Mouse (Mus musculus) frontal cortex, postnatal 10 days (tissue): ENCODE data around the gene Ptprn2.

Experiments
- DNase-seq, 2 experiments: peaks; one replicate each; pipeline ENCODE4 v3.0.0; 2022; ENCODE audit warnings: low spot score in 2 of 2, mixed read lengths in 1 of 2

Ptprn2 gene

GRCm38 (mm10) chr12:117257921-117258497, 772.5 kb downstream of the Ptprn2 start:
- DNase-seq: peak in 1 of 2 experiments; percentile 34

GRCm38 (mm10) chr12:117260391-117261164, 775.1 kb downstream of the Ptprn2 start:
- DNase-seq: no peak

DNA sequence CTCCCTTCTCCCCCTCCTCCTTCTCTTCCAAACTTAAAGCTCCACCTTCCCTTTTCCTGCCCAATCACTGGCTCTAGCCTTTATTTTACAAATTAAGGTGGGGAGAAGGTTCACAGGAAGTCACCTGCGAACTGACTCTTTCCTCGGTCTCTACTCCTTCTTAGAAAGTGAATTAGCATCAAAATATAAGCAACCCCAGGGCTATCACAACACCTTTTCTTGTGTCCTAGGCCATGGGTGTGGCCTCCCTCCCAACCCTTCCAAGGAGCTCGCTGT, 775.6 kb downstream of the Ptprn2 start:
- DNase-seq: no peak

- no peak for DNase-seq
Observed at GRCm38 (mm10) chr12:117262003-117262402, 776.5 kb downstream of the Ptprn2 start.

DNA sequence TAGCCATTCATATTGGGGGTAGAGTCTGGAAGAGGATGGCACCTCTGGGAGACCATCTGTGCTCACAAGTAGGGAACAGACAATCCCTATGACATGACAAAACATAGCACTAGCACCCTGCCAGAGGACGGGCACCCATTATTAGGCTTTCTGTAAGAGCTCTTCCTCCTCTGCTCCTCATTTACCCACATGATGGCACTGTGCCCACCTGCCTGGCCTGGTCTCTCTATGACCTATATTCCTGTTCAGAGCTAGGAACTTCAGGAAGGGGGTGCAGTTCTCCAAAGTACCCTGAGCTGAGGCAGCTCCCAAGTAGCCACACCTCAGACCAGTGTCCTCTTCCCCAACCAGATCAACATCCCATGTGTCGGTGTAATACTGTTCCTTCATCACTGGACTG, 777.6 kb downstream of the Ptprn2 start:
- no peak for DNase-seq

DNA sequence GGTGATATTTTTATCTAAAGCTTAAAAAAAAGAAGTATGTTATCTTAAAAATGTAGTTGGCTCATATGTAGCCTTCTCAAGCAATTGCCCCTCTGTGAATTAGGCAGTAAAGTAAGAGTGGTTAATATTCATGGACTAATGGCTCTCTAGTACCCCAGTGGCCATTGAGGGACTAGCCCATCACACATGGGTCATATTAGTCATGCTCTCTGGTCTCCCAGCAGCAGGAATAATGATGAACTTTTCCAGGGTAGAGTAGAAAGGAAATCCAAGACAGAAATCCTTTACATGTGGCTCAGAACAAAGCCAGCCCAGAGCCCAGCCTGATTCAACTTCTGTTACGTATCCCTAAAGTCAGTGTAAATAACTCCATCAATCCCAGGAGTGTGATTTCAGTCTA, 779.7 kb downstream of the Ptprn2 start:
- DNase-seq: no peak

- DNase-seq: no peak
Observed at GRCm38 (mm10) chr12:117268543-117269172, 783.1 kb downstream of the Ptprn2 start.

DNA sequence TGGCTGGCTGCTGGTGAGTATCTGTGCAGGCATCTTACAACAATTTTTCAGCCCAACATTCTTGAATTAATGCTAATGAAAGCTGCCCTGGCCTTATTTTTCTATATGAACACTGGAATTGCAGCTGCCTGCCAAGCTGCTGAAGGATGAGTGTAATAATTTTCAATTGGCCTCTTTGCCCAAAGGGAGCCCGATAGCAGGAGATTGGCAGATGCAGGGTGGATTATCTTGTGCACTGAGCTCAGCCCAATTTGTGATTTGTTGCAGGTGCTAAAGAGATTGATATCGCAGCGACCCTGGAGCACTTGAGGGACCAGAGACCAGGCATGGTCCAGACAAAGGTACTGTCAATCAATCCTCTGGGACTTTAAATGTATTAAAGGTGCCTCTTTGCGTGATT, 783.8 kb downstream of the Ptprn2 start:
- DNase-seq: no peak

GRCm38 (mm10) chr12:117270199-117270598, 784.7 kb downstream of the Ptprn2 start:
- DNase-seq: no peak

DNA sequence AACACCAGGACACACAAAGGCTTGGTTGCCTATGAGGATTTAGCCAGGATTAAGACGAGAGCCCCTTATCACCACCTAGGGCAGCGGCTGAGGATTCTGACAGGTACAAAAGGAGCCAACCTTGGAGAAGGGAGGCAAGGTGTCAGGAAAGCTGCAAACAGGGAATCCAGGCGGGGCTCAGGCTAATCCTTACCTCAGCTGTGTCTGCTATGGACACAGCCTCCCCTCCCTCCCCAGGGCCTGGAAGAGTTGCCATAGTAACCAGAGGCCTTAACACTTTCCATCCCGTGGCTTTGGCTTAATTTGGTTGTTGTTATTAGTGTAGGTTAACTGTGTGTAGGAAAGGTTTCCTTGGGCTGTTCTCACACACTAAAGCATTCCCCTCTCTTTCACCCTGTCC, 787.6 kb downstream of the Ptprn2 start:
- DNase-seq: no peak

- no peak for DNase-seq
Observed at GRCm38 (mm10) chr12:117274576-117274975, 789.1 kb downstream of the Ptprn2 start.

GRCm38 (mm10) chr12:117280790-117281189, 795.3 kb downstream of the Ptprn2 start:
- no peak for DNase-seq

GRCm38 (mm10) chr12:117282659-117283058, 797.1 kb downstream of the Ptprn2 start:
- no peak for DNase-seq

DNA sequence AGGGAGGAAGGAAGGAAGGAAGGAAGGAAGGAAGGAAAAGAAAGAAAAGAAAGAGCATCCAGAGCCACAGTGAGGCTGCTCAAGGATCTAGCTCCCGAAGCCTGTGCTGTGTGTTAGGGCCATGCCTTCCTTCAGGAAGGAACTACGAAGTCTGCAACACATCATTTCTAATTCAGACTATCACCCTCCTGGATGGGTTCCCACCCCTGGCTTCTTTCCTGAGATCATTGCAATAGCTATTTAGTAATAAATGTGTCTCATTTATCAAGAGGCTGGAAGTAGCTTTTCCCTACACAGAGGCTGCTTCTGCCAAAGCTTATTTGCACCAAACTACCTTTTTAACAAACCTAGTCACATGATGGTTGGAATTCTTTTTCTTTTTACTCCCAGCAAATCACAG, 801.9 kb downstream of the Ptprn2 start:
- no peak for DNase-seq

DNA sequence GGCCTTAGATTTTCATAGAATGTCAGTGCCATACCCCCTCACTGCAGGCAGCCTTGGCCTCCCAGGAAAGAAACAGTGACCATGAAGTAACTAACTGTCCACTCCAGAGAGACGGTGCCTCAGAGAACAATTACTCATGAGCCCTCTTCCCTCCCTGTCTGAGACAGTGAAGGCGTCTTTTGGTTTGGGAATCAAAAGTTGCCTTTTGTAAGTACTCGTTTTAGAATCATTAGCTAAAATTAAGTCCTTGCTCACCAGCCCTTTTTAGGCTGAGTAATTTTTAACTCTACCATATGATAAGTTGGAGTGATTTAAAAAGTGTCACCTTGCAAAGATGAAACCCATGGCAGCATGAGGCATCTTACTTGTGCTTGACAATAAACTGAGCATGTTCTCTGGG, 806.4 kb downstream of the Ptprn2 start:
- no peak for DNase-seq

- no peak for DNase-seq
Observed at GRCm38 (mm10) chr12:117296792-117297191, 811.3 kb downstream of the Ptprn2 start.

- DNase-seq: no peak
Observed at GRCm38 (mm10) chr12:117299084-117299483, 813.6 kb downstream of the Ptprn2 start.

- no peak for DNase-seq
Observed at GRCm38 (mm10) chr12:117304751-117305624, 819.5 kb downstream of the Ptprn2 start.

GRCm38 (mm10) chr12:117305625-117306105, 820.1 kb downstream of the Ptprn2 start:
- DNase-seq: no peak

DNA sequence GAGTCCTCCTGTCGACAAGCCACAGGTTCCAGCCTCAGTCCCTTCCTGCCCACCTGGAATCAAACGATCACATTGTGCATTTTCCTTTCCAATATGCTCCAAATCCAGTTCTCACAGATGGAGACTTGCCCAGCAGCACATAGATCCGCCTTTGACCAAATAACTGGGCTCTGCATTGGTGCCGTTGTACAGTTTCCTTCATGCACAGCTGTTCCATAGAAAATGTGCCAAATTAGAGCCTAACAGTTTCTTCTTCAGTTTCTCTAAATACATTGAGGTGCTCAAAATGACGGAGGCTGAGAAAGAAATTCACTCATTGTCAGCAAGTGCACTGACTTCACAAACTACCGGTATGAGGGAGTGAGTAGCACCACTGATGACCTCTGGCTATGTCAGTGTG, 826.6 kb downstream of the Ptprn2 start:
- DNase-seq: no peak

DNA sequence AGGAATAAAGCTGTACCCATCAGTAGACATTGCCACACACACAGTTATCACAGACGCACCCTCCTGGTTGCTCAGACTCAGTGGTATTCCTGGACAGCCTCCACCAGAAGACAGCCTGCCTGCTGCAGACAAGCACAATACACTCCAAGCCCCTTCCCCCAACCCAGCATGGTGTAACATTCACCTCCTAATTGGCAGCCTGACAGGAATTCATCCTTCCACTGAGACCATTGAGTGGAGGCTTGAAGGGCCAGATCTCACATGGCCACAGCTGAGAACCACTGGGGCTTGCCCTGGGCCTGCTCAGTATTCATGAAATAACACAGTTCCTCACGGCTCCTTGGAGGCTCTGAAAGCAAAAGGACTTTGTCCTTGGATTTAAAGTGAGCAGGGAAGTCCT, 829.5 kb downstream of the Ptprn2 start:
- no peak for DNase-seq

- DNase-seq: no peak
Observed at GRCm38 (mm10) chr12:117315661-117316060, 830.1 kb downstream of the Ptprn2 start.
